Mouse (Mus musculus) A20 (cell line): ENCODE data around the gene Lrrc4c.

Source experiments
- DNase-seq: peaks from one replicate; pipeline ENCODE4 v3.0.0-alpha.2; 2011; ENCODE audit warnings: low read depth, low spot score

The Lrrc4c gene

GRCm38 (mm10) chr2:97609436-97609835 is 1291.5 kb downstream of the Lrrc4c start:
- DNase-seq, result no peak

DNA sequence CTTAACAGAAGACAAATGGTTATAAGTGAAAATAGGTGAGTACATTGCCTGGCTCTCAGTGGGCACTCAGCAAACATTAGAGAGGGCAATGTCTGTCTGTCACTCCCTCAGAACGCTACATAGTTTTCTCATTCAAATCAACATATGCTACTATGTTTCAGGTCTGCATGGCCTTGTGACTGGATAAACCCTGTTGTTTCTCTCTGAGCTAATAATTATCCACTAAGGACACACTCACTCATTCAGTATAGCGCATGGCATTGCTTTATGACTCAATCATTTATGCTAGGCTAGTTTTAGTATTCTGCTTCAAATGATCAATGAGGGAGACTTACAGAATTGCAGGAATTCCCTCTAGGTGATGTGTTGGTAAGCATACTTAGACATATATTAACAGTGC is 1292.6 kb downstream of the Lrrc4c start:
- no peak for DNase-seq

DNA sequence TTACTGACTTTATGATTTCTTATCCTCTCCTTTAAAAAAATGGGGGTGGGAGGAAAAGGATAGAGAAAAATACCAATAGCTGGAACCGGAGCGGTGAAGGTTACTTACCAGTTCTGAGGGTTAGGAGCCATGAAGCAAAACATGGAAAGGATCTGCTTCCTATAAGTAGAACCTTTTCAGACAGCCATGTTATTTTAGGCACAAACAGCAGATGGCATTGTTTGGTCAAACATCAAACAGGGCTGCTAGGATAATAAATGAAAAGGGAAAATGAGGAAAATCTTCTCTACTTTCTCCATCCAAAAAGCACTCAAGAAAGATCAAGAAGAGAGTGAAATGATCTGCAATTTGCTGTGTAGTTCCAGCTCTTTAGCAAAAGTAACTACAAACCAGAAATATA is 1296.8 kb downstream of the Lrrc4c start:
- no peak for DNase-seq

GRCm38 (mm10) chr2:97618589-97618988 is 1300.6 kb downstream of the Lrrc4c start:
- no peak for DNase-seq

- no peak for DNase-seq
These were observed 1322.0 kb downstream of the Lrrc4c start for GRCm38 (mm10) chr2:97639941-97640340.

GRCm38 (mm10) chr2:97641661-97642060 is 1323.7 kb downstream of the Lrrc4c start:
- no peak for DNase-seq

DNA sequence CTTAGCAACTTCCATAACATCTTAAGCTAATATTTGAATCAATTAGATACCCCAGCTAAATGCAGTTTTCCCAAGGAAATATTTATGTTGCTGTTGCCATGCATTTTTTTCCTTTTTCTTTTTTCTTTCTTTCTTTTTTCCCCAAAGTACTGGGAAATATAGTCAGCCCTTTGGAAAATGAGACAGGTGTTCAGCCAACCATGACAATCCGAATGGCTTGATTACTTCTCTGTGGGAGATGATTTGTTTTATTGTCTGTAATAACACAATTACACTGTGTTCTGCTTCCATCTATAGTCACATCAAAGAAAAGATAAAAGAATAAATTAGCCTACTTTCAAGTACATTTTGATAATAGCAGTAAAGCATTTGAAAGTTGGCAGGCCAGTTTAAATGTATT is 1334.7 kb downstream of the Lrrc4c start:
- no peak for DNase-seq
